Mouse (Mus musculus) MEL (cell line): ENCODE data around the gene Cirbp.

ENCODE experiments used
- CHD1 ChIP-seq: IDR thresholded peaks from 2 replicates; pipeline ENCODE4 v1.6.1; 2012; ENCODE audit warnings: low read depth, mild to moderate bottlenecking, inconsistent platforms, low read length, improper control_type of control experiment
- CHD2 ChIP-seq: IDR thresholded peaks from 2 replicates; pipeline ENCODE4 v1.6.1; 2011; ENCODE audit warnings: low read length, improper control_type of control experiment
- CTCF ChIP-seq, 3 experiments: IDR thresholded peaks in 2 of 3; conservative IDR thresholded peaks in 1 of 3; 2 replicates each; pipeline ENCODE4 v1.5.1; 2011 to 2012; ENCODE audit warnings: low read length in 3 of 3, low read depth in 2 of 3, mild to moderate bottlenecking in 2 of 3, improper control_type of control experiment in 1 of 3, inconsistent platforms in 1 of 3, mixed read lengths in 1 of 3, moderate library complexity in 1 of 3; ENCODE audit not compliant: control insufficient read depth in 1 of 3, insufficient read depth in 1 of 3, poor library complexity in 1 of 3, severe bottlenecking in 1 of 3
- ETS1 ChIP-seq: IDR thresholded peaks from 2 replicates; pipeline ENCODE4 v1.6.1; 2012; ENCODE audit warnings: low read depth, mild to moderate bottlenecking, inconsistent platforms, low read length, improper control_type of control experiment, moderate library complexity
- GATA1 ChIP-seq: IDR thresholded peaks from 2 replicates; pipeline ENCODE4 v1.6.1; 2011; ENCODE audit warnings: low read depth, low read length, improper control_type of control experiment
- HCFC1 ChIP-seq: IDR thresholded peaks from 2 replicates; pipeline ENCODE4 v1.6.1; 2012; ENCODE audit warnings: low read depth, mild to moderate bottlenecking, inconsistent platforms, low read length, improper control_type of control experiment, moderate library complexity
- POLR2AphosphoS5 ChIP-seq: IDR thresholded peaks from 2 replicates; pipeline ENCODE4 v1.6.1; 2012; ENCODE audit warnings: low read depth, borderline replicate concordance, mild to moderate bottlenecking, inconsistent platforms, low read length, moderate library complexity, mixed read lengths
- RCOR1 ChIP-seq: IDR thresholded peaks from 2 replicates; pipeline ENCODE4 v1.6.1; 2012; ENCODE audit warnings: low read depth, mild to moderate bottlenecking, inconsistent platforms, low read length, improper control_type of control experiment
- UBTF ChIP-seq: IDR thresholded peaks from 2 replicates; pipeline ENCODE4 v1.6.1; 2012; ENCODE audit warnings: low read depth, mild to moderate bottlenecking, inconsistent platforms, low read length, improper control_type of control experiment, moderate library complexity, borderline replicate concordance; ENCODE audit not compliant: insufficient read depth
- USF2 ChIP-seq, 2 experiments: IDR thresholded peaks; 2 replicates each; pipeline ENCODE4 v1.6.1; 2011 to 2012; ENCODE audit warnings: improper control_type of control experiment in 2 of 2, low read length in 2 of 2, borderline replicate concordance in 1 of 2, inconsistent platforms in 1 of 2, low read depth in 1 of 2, mild to moderate bottlenecking in 1 of 2; ENCODE audit not compliant: insufficient read depth in 1 of 2
- ZMIZ1 ChIP-seq: IDR thresholded peaks from 2 replicates; pipeline ENCODE4 v1.6.1; 2012; ENCODE audit warnings: low read depth, mild to moderate bottlenecking, inconsistent platforms, low read length, improper control_type of control experiment, moderate library complexity

DNA sequence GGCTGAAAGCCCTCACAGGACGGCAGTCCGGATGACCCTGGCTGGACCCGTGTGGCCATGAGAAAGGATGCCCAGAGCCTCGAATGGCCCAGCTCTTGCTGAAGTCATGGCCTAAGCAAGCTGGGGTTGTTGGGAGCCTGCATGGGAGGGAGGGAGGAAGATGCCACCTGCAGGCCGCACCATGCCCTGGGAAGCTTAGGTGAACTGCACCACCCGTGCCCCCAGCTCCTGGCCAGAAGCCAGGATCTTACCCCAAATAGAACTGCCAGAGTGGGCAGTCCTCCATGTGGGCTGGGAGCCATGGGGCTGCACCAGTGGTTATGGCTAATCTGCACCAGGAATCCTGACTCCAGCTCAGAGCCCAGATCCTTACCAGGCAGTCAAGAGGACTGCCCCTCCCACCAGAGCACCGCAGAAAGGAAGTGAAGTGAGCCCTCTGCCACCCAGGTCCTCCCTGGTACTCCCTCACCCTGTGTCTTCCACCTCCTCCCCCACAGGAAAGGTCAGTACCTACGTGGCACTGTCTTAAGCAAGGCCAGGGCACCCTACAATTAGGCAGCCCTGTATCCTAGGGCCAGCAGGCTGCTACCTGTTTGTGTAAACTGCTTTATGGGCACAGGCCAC lies 32.4 kb upstream of the Cirbp start:
- TF ChIP-seq ZMIZ1 (no peak), CTCF (IDR thresholded peaks at IDR 0.05 in 2 of 3, conservative IDR thresholded peaks at IDR 0.05 in 1 of 3; ENCODE audit: control insufficient read depth in 1 of 3, insufficient read depth in 1 of 3, low read depth in 2 of 3, low read length in 3 of 3, poor library complexity in 1 of 3, severe bottlenecking in 1 of 3) (peak in 2 of 3 experiments; percentile 9 to 25; a peak in 2 of 6 replicates), USF2 (IDR thresholded peaks at IDR 0.05; ENCODE audit: borderline replicate concordance in 1 of 2, insufficient read depth in 1 of 2, low read depth in 1 of 2, low read length in 2 of 2) (no peak), GATA1 (no peak), HCFC1 (no peak), UBTF (no peak), POLR2AphosphoS5 (no peak), ETS1 (no peak), CHD1 (no peak), RCOR1 (no peak), CHD2 (no peak)
